Mouse (Mus musculus): ENCODE data around the gene Sestd1.

The Sestd1 gene

GRCm38 (mm10) chr2:77212885-77213284, 67.5 kb downstream of the Sestd1 start:
- DNase-seq (ENCODE audit: low read depth): no peak

DNA sequence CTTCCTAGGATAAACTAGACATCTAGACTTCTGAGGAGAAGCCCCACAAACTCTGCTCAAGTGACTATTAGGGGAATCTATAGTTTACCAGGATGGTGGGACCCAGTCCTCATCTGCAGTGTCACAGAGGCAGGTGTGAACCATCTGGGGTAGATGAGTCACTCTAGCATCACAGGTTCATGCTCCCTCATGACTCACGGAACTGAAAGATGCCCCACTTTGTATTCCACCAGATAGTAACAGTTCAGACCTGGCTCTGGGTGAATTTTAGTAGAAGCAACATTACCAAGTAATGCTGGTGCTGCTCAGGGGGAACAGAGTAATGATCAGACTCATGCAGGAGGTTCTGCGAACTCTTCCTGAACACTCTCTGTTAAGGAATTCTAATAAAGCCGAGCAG, 73.4 kb downstream of the Sestd1 start:
- no peak for DNase-seq (ENCODE audit: low read depth)

DNA sequence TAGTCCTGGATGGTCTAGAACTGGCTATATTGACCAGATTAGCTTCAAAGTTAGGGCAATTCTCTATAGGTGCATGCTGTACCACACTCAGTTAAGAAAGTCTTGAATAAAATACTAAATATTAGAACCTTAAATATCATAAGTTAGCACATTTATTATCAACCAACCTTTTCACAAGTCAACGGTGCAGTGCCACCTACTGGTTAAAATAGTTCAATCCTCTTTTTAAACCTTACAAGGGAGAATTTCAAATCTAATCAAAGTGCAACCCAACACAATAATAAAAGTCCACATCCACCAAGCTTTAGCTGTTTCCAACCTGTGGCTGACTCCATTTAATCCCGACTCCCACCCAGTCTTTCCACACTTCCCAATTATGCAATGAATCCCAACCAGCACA, 76.5 kb downstream of the Sestd1 start:
- DNase-seq (ENCODE audit: low read depth): peak; percentile 37

DNA sequence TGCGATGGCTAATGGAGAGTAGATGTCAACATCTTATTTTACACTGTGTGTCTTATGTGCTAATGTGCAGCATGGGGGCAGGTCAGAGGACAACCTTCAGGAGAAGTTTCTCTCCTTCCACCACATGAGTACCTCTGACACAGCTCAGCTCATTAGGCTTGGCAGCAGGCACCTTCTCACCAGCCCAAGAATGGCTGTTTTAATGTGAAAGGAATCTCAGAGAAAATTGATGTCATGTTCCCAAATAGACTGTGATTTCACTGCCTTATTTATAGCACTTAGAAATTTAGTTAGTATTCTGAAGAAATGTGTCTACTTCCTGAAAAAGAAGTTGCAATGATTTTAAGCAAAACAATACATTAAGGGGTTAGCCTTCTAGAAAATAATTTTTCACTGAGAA, 78.5 kb downstream of the Sestd1 start:
- no peak for DNase-seq (ENCODE audit: low read depth)

- no peak for DNase-seq (ENCODE audit: low read depth)
These were observed 79.3 kb downstream of the Sestd1 start for GRCm38 (mm10) chr2:77200958-77201614.

GRCm38 (mm10) chr2:77200379-77200778, 80.0 kb downstream of the Sestd1 start:
- DNase-seq (ENCODE audit: low read depth): no peak

DNA sequence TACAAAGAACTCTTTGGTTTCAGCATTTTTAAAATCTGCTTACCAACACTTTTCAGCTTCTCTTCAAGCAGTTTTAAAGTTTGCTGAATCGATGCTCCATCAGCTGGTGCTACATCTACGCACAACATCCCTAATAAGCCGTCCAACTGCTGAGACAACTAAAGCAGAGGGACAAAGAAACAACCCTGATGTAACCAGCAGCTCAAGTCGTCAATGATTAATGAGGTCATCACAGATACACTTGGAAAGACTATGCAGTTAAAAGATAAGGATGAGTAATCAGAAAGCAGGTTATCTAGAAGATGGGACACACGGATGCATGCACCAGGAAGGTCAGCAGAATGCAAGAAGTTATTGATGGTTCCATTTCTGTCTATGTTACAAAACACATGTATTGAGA, 82.1 kb downstream of the Sestd1 start:
- no peak for DNase-seq (ENCODE audit: low read depth)

DNA sequence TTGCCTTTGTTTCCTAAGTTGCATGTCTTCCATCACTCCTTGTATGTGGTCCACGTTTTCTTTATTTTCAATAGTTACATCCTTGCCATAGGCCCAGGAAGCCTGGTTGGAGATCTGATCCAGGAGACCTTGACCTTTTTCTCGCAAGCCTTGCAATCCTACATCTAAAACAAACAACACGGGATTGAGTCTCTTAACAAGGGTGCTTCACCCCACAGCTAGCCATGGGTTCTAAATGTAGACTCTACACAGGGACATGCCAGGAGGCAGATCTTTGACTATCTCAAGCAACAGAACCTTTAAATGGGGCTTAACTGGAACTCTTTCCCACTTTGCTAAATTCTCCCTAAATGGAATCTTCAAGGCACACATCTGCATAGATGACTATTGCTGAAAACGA, 83.6 kb downstream of the Sestd1 start:
- DNase-seq (ENCODE audit: low read depth): no peak

DNA sequence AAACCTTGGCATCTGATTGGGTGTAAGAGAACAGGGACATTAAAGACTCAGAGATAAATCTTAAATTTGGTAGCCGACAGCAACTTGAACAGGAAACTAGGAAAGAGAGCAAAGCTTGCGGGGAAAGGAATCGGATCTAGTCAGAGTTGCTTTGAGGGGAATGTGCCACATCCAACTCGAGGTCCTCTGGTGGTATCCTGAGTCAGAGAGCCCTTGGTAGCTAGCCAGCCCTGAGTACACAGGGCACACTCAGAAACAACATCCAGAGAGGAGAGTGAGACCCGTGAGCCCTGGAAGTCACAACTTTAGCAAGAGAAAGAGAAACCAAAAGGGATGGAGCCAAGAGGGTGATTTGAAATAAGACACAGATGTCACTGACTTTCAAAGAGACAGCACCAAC, 85.3 kb downstream of the Sestd1 start:
- DNase-seq (ENCODE audit: low read depth): no peak

- no peak for DNase-seq (ENCODE audit: low read depth)
These were observed 88.6 kb downstream of the Sestd1 start for GRCm38 (mm10) chr2:77191811-77192210.

DNA sequence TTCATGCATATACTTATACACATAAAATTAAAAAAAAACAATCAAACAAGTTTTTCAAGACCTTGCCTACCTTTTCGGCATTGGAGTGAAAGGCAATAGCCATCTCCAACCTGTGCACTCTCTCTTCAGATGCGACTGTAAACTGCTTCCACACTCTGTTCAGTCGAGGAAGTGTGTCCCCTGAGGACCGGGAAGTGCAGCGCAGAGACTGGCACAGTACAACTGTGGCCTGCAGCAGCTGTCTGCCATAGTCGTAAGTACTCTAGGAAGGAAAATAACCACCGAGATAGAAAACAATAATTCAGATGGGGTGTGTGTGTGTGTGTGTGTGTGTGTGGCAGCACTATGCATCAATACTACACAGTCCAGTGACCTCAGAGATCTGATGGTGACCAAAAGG, 89.5 kb downstream of the Sestd1 start:
- no peak for DNase-seq (ENCODE audit: low read depth)

- DNase-seq (ENCODE audit: low read depth): no peak
These were observed 90.1 kb downstream of the Sestd1 start for GRCm38 (mm10) chr2:77190301-77190700.

DNA sequence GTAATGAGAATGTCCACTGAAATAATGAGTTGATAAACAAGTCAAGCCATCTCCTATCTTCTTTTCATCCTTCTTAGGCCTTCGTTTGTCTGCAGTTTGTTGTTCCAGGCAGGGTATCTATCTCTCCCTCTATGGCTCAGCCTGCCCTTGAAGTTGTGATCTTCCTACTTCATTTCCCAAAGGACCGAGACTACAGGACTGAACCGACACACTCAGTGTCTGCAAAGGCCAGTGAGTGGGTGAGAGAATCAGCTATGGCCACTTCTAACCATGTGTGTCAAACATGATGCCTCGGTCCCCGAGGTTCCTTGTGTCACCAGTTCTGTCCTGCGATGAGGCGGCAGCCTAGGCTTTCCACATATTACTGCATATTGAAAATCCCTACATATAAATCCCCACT, 90.7 kb downstream of the Sestd1 start:
- no peak for DNase-seq (ENCODE audit: low read depth)

GRCm38 (mm10) chr2:77187501-77187900, 92.9 kb downstream of the Sestd1 start:
- no peak for DNase-seq (ENCODE audit: low read depth)

DNA sequence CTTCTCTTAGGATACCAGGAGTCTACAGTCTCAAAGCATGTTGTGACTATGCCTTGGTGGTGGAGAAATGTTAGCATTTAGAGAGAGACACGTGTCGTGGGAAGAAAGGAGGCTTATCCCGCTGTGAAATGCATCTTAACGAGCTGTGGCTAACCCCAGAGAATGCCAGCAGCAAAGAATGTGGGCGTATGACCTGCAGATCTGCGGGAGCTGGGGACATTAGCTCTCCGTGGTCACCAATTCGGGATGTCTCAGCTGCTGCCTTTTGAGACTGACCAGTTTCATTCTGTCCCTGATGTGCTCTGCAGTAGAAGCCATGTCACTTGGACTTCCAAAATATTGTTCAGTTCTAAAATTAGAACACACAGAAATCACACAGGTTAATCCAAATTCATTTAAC, 93.5 kb downstream of the Sestd1 start:
- DNase-seq (ENCODE audit: low read depth): no peak

DNA sequence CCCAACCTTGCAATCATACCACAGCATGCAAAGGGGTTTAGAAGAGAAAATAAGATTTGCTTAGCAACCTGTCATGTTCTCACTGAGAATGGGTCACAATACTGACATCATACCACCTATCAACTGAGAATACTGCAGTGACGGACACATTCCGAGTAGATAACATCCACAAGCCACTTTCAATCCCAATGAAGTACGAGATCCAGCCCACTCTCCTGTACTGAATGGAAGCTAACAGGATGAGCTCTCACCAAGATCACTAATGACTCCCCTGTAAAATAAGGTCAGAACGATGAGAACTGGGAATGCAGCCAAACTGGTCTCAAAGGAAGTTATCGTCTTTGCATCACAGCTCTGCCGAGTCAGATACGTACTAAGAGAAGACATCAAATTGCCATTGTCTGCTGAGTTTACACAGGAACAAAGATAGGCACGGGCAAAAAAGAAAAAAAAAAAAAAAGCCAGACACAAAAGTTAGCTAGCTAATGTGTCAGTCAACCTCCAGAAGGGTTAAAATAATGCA, 96.3 kb downstream of the Sestd1 start:
- no peak for DNase-seq (ENCODE audit: low read depth)

DNA sequence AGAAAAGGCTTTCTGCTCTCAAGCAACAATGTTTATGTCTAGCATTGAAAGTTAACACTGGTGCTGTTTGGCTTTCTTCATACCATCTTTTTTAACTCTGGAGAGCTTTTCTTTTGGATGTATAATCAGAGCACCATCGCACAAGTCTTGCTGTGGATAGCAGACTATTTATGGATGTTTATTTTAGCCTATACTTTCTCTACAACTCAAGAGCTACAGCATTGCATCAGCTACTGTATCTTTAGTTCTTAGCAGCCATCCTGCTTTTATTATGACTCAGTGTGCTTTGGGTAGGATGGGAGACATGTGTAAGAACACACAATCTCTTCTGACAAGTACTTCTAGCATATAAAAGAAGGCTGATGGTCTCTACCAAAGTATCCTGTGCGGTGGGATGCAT, 96.7 kb downstream of the Sestd1 start:
- DNase-seq (ENCODE audit: low read depth): no peak

- DNase-seq (ENCODE audit: low read depth): no peak
These were observed 97.4 kb downstream of the Sestd1 start for GRCm38 (mm10) chr2:77182996-77183380.

- no peak for DNase-seq (ENCODE audit: low read depth)
These were observed 98.0 kb downstream of the Sestd1 start for GRCm38 (mm10) chr2:77182271-77182995.

GRCm38 (mm10) chr2:77177472-77177871, 102.9 kb downstream of the Sestd1 start:
- no peak for DNase-seq (ENCODE audit: low read depth)

DNA sequence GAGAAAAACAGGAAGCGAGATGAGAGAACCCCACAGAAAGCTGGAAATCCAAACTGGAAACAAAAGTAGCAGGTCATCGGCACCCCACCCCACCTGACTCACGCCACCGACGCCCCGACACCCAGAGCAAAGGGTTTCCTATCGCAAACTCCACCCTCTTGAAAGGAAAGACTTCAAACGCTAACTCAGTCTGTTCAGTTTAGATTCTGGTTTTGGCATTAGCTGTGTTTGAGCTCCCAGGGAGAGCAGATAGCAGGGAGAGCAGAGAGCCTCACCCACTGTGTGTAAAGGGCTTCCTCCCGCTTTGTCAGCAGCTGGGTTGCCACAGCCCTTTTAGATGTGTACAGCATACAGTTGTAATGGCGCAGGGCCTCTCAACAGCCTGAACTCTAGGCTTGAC, 104.0 kb downstream of the Sestd1 start:
- no peak for DNase-seq (ENCODE audit: low read depth)

DNA sequence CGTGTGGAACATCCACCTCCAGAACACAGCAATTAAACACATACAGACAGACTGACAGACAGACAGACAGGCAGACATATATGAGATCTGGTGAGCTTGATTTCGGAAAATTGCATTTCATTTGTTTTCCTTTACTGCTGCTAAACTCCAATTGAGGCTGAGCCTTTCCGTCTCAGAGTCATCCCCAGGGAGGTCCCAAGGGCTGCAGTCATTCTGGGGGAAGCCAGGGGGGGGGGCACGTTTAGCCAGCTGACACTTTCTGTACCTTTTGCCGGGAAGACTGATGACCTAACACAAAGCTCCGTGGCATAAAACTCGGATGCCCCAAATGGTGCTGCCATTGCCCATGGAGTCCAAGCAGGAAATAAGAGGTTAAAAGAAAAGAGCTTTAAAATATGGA, 105.0 kb downstream of the Sestd1 start:
- no peak for DNase-seq (ENCODE audit: low read depth)

DNA sequence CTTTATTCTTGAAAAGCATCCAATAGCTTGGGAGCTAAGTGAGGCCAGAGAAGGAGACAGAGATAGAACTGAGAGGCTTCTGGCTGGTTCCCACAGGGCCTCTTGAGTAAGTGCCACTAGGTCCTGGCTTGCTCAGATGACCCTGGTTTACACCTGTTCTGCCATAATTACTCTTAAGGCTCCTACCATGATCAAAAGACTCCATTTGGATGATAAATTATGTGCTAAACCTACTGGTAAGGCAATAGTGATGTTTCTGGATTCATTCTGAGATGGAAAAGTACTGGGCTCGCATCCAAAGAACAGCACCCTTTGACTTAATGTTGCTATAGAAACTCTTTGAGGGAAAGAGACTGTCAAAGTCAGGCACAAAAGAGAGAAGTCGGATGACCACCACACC, 106.1 kb downstream of the Sestd1 start:
- no peak for DNase-seq (ENCODE audit: low read depth)

GRCm38 (mm10) chr2:77173821-77174220, 106.6 kb downstream of the Sestd1 start:
- DNase-seq (ENCODE audit: low read depth): no peak
